Mouse (Mus musculus) intestine, postnatal 0 days (tissue): ENCODE measurements around the gene Myo1g. TPM values are rescaled to one million over a fixed set of nuclear protein-coding genes. Genes with fewer than 3 reads are reported as not detected.

Experiments used
- ATAC-seq: fragments of 200-750 bp; cut with Nextera tagmentation; 2 replicates; pipeline ENCODE4 v1.8.0; 2017; ENCODE audit warnings: mild to moderate bottlenecking, moderate TSS enrichment, moderate library complexity
- H3K27ac ChIP-seq: fragments of 300-500 bp; sonication (generic); 2 replicates; pipeline ENCODE4 v1.5.1; 2014; ENCODE audit warnings: mild to moderate bottlenecking, low read depth, low read length, moderate library complexity
- H3K27me3 ChIP-seq: fragments of 300-500 bp; sonication (generic); replicated peaks from 2 replicates; pipeline ENCODE4 v1.6.1; 2014; ENCODE audit warnings: low read length, mixed read lengths; ENCODE audit not compliant: control insufficient read depth, insufficient read depth
- H3K36me3 ChIP-seq: fragments of 300-500 bp; sonication (generic); 2 replicates; pipeline ENCODE4 v1.6.1; 2014; ENCODE audit warnings: mild to moderate bottlenecking, moderate library complexity; ENCODE audit not compliant: control insufficient read depth, insufficient read depth
- H3K4me1 ChIP-seq: fragments of 300-500 bp; sonication (generic); replicated peaks from 2 replicates; pipeline ENCODE4 v1.6.1; 2014; ENCODE audit warnings: antibody characterized with exemption, low read length, mixed read lengths; ENCODE audit not compliant: control insufficient read depth, insufficient read depth
- H3K4me2 ChIP-seq: fragments of 300-500 bp; sonication (generic); replicated peaks from 2 replicates; pipeline ENCODE4 v1.6.1; 2014; ENCODE audit warnings: low read depth, mild to moderate bottlenecking, moderate library complexity
- H3K4me3 ChIP-seq: fragments of 300-500 bp; sonication (generic); 2 replicates; pipeline ENCODE4 v1.5.1; 2014; ENCODE audit warnings: low read depth, low read length
- H3K9ac ChIP-seq: fragments of 300-500 bp; sonication (generic); 2 replicates; pipeline ENCODE4 v1.6.1; 2014; ENCODE audit warnings: mild to moderate bottlenecking, low read depth, low read length
- H3K9me3 ChIP-seq: fragments of 300-500 bp; sonication (generic); 2 replicates; pipeline ENCODE4 v1.6.1; 2016; ENCODE audit warnings: mixed run types; ENCODE audit not compliant: control insufficient read depth
- CTCF ChIP-seq: sonication (generic); IDR thresholded peaks from 2 replicates; pipeline ENCODE4 v1.5.1; 2016; ENCODE audit warnings: low read depth, mild to moderate bottlenecking, control low read depth, antibody characterized with exemption, moderate library complexity
- WGBS: fragments of 180-500 bp; shearing (Covaris S2); extraction: QIAGEN DNeasy Blood & Tissue Kit; methylation state at CpG from one replicate; pipeline ENCODE4 v1.1.7; 2014; 5-methylcytosine and 5-hydroxymethylcytosine counted together
- polyA plus RNA-seq: library from polyadenylated mRNA; unstranded; fragments of >200 nt; fragmentation: Nextera tagmentation; extraction: Ambion mirVana; gene quantifications from 2 replicates; pipeline ENCODE4 v1.2.1, GENCODE M21; 2015

The Myo1g gene
- polyA plus RNA-seq, 1 experiment from 2014 or later: 0.87 TPM

DNA sequence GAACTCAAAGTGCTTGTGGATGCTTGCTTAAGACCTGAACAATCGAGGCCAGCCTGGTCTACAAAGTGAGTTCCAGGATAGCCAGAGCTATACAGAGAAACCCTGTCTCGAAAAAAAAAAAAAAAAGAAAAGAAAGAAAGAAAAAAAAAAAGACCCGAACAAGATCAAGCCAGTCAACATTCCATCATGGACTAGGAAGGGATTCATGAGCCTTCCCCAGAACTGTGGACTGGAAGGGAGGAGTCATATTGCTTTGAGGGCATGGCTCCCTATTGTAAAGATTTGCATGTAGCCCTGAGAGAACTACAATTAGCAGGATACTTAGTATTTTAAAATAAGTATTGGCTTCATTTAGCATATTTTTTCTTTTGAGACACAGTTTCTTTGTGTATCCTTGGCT lies 23.9 kb upstream of the Myo1g start:
- H3K4me2 ChIP-seq: no peak overlapping the region

DNA sequence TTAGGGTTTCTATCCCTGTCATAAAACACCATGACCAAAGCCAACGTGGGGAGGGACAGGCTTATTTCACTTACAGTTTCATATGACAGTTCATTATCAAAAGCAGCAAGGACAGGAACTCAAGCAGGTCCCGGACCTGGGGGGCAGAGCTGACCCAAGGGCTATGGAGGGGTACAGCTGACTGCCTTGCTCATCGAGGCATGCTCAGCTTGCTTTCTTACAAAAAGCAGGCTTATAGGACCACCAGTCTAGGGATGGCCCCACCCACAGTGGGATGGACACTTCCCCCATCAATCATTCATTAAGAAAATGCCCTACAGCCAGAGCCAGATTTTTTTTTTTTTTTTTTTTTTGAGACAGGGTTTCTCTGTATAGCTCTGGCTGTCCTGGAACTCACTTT lies 10.0 kb upstream of the Myo1g start:
- no peak overlapping the region for H3K27ac ChIP-seq
- H3K4me1 ChIP-seq: no peaks in the 10 kb centered on the region; the same call in 1 of the 2 replicates
- no peak for ATAC-seq
- H3K36me3 ChIP-seq: peaks cover 8% of the 10 kb centered on the region
- H3K27me3 ChIP-seq: no peaks in the 10 kb centered on the region
- no peak overlapping the region for H3K4me2 ChIP-seq
- TF ChIP-seq CTCF: no peak
- no peak overlapping the region for H3K9ac ChIP-seq
- WGBS: 84% methylated on average over 3 of the region's 3 CpGs
- no peaks in the 10 kb centered on the region for H3K9me3 ChIP-seq
- no peak overlapping the region for H3K4me3 ChIP-seq

More for the DNA sequence above, 23.9 kb upstream of the Myo1g start:
- Histone ChIP-seq H3K27me3 (no peaks in the 10 kb centered on the region), H3K36me3 (no peaks in the 10 kb centered on the region), H3K9ac (no peak overlapping the region), H3K9me3 (no peaks in the 10 kb centered on the region), H3K4me3 (no peak overlapping the region), H3K27ac (no peak overlapping the region), H3K4me1 (no peaks in the 10 kb centered on the region)
- TF ChIP-seq CTCF: no peak
- no peak for ATAC-seq
- 76% methylated on average over 3 of the region's 3 CpGs for WGBS

DNA sequence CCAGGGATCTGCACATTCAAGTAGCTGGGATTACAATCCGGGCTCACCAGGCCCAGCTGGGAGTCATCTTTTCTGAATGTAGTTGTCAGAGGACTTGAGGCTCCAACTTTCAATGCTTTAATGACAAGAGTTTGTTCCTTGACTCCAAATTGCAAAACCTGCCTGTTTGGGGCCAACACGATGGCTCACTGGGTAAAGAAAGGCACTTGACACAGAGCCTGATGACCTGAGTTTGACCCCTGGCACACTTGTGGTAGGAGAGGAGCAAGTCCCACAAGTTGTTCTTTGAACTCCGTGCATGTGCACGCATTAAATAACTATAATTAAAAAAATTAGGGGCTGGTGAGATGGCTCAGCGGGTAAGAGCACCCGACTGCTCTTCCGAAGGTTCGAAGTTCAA lies 9.2 kb upstream of the Myo1g start:
- Histone ChIP-seq H3K4me2 (no peak overlapping the region), H3K36me3 (peaks cover 16% of the 10 kb centered on the region), H3K27me3 (no peaks in the 10 kb centered on the region), H3K9me3 (no peaks in the 10 kb centered on the region), H3K9ac (no peak overlapping the region), H3K4me3 (no peak overlapping the region), H3K4me1 (no peaks in the 10 kb centered on the region; the same call in 1 of the 2 replicates), H3K27ac (no peak overlapping the region)
- no peak for ATAC-seq
- no peak for TF ChIP-seq CTCF
- WGBS: 86% methylated on average over 8 of the region's 8 CpGs

DNA sequence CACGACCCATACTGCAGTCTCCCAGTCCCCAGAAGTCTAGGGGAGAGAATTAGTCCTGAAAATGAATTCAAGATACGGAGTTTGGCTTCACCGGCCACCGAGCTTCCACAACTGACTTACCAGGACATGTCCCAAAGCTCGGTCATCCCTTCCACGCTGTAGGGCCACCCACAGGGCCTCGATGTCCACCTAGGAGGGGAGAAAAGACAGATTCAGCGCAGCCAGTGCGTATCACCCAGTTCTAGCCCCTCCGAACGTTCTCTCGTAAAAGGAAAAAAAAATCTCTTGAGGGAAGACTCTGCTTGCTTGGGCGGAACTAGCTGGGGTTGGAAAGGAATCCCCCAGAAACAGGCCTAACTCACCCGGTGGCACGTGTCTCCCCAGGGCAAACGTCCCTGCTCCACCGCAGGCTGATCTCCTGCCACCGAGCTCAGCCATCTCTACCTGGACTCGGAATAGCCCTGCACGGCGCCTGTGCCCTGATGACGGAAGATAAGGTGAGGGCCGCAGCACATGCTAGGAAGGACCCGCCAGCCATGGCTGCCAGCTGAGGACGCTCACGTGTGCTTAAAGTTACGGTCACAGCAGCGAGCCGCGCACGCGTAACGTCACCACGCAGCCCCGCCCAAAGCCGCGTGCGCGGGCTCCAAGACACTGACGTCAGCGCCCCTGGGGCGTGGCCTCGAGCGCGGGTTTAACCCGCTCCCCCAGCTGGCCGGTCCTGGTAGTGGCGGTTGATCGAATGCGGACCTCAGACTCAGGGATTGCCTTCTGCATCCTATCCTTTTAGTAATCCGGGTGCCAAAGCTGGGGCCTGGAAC lies 7.6 kb upstream of the Myo1g start:
- peak overlapping the region; percentile 60 for H3K4me3 ChIP-seq
- H3K9ac ChIP-seq: peak overlapping the region; percentile 57
- TF ChIP-seq CTCF: peak; percentile 89
- no peaks in the 10 kb centered on the region; the same call in 1 of the 2 replicates for H3K4me1 ChIP-seq
- H3K27ac ChIP-seq: peak overlapping the region; percentile 81
- H3K9me3 ChIP-seq: no peaks in the 10 kb centered on the region
- peak overlapping the region; percentile 84 for H3K4me2 ChIP-seq
- peaks cover 26% of the 10 kb centered on the region for H3K36me3 ChIP-seq
- no peaks in the 10 kb centered on the region for H3K27me3 ChIP-seq
- peak; percentile 94 for ATAC-seq
- under 1% methylated on average over 51 of the region's 51 CpGs for WGBS

DNA sequence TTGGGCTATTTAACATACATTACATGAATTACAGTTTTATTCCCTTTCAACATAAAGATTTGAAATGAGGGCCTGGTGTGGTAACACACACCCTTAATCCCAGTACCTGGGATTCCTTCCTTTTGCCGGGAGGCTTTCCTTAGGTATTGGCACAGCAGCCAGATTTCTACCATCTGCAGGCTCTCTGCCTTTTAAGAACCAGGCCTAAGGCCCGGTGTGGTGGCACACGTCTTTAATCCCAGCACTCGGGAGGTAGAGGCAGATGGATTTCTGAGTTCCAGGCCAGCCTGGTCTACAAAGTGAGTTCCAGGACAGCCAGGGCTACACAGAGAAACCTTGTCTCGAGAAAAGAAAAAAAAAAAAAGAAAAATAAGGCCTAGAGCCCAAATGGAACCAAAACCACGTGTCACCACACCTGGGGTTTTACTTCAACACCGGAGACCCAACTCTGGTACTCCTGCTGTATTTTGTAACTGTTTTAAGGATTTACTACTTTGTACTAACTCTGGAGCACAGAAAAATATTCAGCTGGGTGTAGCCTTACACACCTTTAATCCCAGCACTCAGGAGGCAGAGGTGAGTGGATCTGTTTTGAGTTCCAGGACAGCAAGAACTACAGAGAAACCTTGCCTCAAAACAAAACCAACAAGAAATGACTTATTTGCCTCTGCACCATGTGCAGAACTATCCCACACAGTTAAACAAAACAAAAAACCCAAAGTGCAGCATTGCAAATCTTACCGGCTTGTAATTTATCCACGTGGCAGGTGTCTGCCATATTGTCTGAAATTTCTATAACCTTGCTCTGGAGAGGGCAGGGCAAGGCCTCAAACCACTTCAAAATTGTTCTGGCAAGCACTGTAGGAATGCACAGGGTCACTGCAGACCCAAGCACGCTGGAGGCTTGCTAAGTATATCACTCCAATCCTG lies 6.8 kb upstream of the Myo1g start:
- Histone ChIP-seq H3K4me2 (peak overlapping the region; percentile 84), H3K27me3 (no peaks in the 10 kb centered on the region), H3K27ac (peak overlapping the region; percentile 81), H3K4me3 (peak overlapping the region; percentile 60), H3K36me3 (peaks cover 26% of the 10 kb centered on the region), H3K4me1 (no peaks in the 10 kb centered on the region; the same call in 1 of the 2 replicates), H3K9ac (peak overlapping the region; percentile 57), H3K9me3 (no peaks in the 10 kb centered on the region)
- no peak for TF ChIP-seq CTCF
- ATAC-seq: no peak
- 8% methylated on average over 10 of the region's 10 CpGs for WGBS
